Mouse (Mus musculus): ENCODE results near the gene Izumo1r. TPM values are rescaled to one million over a fixed set of nuclear protein-coding genes. Genes with fewer than 3 reads are reported as not detected.

Gene Izumo1r
- polyA plus RNA-seq, 1 experiment, result not detected

Other genes starting within 250 kb of the Izumo1r start
- 0.15 and 0.16 TPM in 2 replicates for gene Piwil4, start 163.2 kb downstream of the Izumo1r start, polyA plus RNA-seq (2012; rRNA removed)
- gene Fut4, start 151.6 kb downstream of the Izumo1r start, polyA plus RNA-seq (2012; rRNA removed), result 0.08 and 0.14 TPM in 2 replicates
- gene 1700012B09Rik, start 132.9 kb downstream of the Izumo1r start, polyA plus RNA-seq (2012; rRNA removed), result 3.7 and 5.5 TPM in 2 replicates
- 5.7 and 6.2 TPM in 2 replicates for gene Mre11a, start 119.3 kb downstream of the Izumo1r start, polyA plus RNA-seq (2012; rRNA removed)
- gene Ankrd49, start 119.1 kb downstream of the Izumo1r start, polyA plus RNA-seq (2012; rRNA removed), result 12.0 and 12.3 TPM in 2 replicates
- gene Gpr83, start 43.7 kb downstream of the Izumo1r start, polyA plus RNA-seq (2012; rRNA removed), result 14.6 and 17.6 TPM in 2 replicates
- gene Panx1, start 141.5 kb upstream of the Izumo1r start, polyA plus RNA-seq (2012; rRNA removed), result 36.1 and 38.8 TPM in 2 replicates
- 1.2 and 1.3 TPM in 2 replicates for gene Hephl1, start 208.2 kb upstream of the Izumo1r start, polyA plus RNA-seq (2012; rRNA removed)

Data from frontal cortex, adult 2 months (tissue).